Mouse (Mus musculus): ENCODE data around the gene Scyl2.
"Not testable (repeated sequence)": the region's sequence is repeated elsewhere in the genome, so short reads cannot be mapped to it uniquely, and the experiment has no call there.

The Scyl2 gene

DNA sequence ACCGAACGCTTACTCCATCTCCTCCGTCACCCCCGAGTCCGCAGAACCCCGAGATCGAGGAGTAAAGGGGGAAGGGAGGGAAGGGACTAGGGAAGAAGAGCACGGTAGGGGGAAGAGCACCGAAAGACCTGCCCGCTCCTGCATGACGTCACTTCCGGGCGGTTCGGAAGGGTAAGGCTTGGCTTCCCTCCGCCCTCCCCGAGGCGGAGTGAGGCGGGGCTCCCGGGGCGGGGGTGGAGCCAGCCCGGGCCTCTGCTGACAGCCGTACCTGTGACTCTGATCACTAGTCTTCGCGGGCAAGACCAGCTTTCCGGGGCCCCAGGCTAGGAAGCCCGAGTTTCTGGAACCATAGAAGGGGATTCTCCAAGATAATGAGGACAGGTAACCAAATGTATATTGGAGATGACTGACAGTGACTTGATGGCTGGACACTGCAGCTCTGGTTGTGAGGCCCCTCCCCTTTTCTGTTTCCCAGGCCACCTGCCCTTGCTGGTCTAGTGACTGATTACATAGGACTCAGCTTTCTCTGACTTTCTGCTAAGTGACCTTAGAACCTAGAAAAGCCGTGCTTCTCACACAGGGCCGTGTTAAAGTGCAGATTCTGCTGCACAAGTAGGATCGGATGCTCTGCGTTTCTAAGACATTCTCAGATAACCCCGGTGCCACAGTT is at the start of gene Scyl2:
Gene Scyl2 (minus strand): TSS at position 147 of the 670 bp plus-strand sequence.
- in situ Hi-C loops (cut with MboI; ENCODE audit: unreplicated experiment in 2 of 2), result no loop called here

GRCm38 (mm10) chr10:89732001-89732794 is 46.1 kb upstream of the Scyl2 start, which contains the start of gene Actr6:
Actr6 (minus strand) TSS chr10:89732295.
- in situ Hi-C loops (cut with MboI; ENCODE audit: unreplicated experiment in 2 of 2), result loop anchor here in 1 of 2 experiments (25.0 kb wide), 1 partner anchor 1455 kb away; the partner anchor contains the start of gene Tmpo

- in situ Hi-C loops (cut with MboI; ENCODE audit: unreplicated experiment in 2 of 2), result loop anchor here in 1 of 2 experiments (25.0 kb wide), 1 partner anchor 1456 kb away; the partner anchor contains the start of gene Tmpo
Measured at GRCm38 (mm10) chr10:89731341-89731740, 45.3 kb upstream of the Scyl2 start.

- in situ Hi-C loops (cut with MboI; ENCODE audit: unreplicated experiment in 2 of 2), result loop anchor here in 1 of 2 experiments (25.0 kb wide), 1 partner anchor 1457 kb away; the partner anchor contains the start of gene Tmpo
Measured at GRCm38 (mm10) chr10:89730386-89730785, 44.3 kb upstream of the Scyl2 start.

- in situ Hi-C loops (cut with MboI; ENCODE audit: unreplicated experiment in 2 of 2), result no loop called here
Measured at GRCm38 (mm10) chr10:89722247-89723195, 36.4 kb upstream of the Scyl2 start.

GRCm38 (mm10) chr10:89720796-89721195 is 34.7 kb upstream of the Scyl2 start:
- in situ Hi-C loops (cut with MboI; ENCODE audit: unreplicated experiment in 2 of 2), result no loop called here

DNA sequence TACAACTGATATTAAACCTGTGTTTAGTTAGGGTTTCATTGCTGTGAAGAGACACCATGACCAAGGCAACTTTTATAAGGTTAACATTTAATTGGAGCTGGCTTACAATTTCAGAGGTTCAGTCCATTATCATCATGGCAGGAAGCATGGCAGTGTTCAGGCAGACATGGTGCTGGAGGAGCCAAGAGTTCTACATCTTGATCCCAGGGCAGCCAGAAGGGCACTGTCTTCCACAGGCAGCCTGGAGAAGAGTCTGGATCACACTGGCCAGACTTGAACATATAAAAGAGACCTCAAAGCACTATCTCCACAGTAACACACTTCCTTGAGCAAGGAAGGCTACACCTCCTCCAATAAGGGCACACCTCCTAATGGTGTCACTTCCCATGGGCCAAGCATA is 34.2 kb upstream of the Scyl2 start:
- in situ Hi-C loops (cut with MboI; ENCODE audit: unreplicated experiment in 2 of 2), result no loop called here

- in situ Hi-C loops (cut with MboI; ENCODE audit: unreplicated experiment in 2 of 2), result no loop called here
Measured at GRCm38 (mm10) chr10:89714910-89715309, 28.8 kb upstream of the Scyl2 start.

DNA sequence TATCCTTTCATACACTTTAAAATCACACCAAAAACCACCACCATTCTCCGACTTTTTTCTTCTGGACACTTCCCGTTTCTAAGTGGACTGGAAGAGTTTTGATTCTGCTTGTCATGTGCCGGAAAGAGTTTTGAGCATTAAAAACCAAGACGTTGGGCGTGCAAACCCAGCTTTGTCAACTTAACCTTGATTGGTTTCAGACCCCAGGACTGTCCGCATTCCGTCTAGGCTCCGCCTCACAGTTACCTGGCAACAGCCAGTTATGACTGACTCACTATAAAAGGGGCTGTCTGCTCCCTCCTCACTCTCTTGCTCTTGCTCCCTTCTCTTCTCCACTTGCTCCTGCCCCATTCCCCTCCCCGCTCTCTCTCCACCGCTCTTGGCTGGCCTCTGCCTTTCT is 22.6 kb upstream of the Scyl2 start:
- in situ Hi-C loops (cut with MboI; ENCODE audit: unreplicated experiment in 2 of 2), result no loop called here

DNA sequence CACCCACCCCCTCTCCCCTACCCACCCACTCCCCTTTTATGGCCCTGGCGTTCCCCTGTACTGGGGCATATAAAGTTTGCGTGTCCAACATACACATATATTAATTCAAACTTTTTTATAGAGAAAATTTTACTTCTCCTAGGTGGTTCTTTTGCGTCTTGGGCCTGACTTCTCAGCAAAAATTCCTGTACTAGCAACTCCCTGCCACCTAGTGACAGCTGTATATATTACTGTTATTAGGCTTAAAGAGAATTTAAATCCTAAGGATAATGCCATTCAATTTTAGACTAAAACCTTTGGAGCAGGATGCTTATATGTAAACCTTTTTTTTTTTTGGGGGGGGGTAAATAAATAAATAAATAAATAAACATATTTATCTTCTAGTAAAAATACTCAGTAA is 21.3 kb upstream of the Scyl2 start:
- in situ Hi-C loops (cut with MboI; ENCODE audit: unreplicated experiment in 2 of 2), result no loop called here

DNA sequence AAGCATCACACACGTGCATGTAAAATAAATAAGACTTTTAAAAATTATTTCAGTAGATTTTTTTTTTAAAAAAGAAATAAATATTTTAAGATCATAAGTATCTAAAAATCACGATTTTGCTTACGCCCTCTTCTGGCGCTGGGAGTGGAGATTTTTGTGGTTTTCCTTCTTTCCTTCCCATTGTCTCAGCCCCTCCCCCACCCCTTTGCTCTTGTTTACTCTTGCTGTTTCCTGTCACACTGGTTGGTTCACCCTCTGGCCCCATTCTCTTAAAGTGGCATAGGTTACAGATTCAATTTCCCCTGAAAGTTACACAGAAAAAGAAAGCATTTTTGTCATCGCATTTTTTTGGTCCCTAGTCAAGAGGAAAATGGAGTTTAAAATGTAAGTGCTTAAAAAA is 17.0 kb upstream of the Scyl2 start:
- in situ Hi-C loops (cut with MboI; ENCODE audit: unreplicated experiment in 2 of 2), result no loop called here

DNA sequence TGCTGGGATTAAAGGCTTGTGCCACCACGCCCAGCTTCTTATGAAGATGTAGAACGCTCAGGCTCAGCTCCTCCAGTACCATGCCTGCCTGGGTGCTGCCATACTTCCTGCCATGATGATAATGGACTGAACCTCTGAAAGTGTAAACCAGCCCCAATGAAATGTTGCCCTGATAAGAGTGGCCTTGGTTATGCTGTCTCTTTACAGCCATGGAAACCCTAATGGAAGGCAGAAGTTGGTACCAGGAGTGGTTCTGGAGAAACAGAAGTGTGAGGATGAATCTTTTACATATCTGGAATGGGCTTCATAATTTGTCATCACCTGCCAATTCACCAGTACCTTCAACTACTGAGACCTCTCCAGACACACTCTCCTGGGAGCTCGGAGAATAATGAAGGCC is 11.9 kb upstream of the Scyl2 start:
- in situ Hi-C loops (cut with MboI; ENCODE audit: unreplicated experiment in 2 of 2), result no loop called here

DNA sequence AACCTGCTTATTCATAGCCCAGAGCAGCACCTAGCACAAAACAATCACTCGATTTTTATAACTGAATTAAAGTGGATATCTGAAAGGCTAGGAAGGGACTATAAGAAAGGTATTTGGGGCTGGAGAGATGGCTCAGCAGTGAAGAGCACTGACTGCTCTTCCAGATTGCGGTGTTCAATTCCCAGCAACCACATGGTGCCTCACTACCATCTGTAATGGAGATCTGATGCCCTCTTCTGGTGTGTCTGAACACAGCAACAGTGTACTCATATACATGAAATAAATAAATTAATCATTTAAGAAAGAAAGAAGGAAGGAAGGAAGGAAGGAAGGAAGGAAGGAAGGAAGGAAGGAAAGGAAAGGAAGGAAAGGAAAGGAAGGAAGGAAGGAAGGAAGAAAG is 10.2 kb upstream of the Scyl2 start:
- in situ Hi-C loops (cut with MboI; ENCODE audit: unreplicated experiment in 2 of 2), result not testable (repeated sequence)

- in situ Hi-C loops (cut with MboI; ENCODE audit: unreplicated experiment in 2 of 2), result no loop called here
Measured at GRCm38 (mm10) chr10:89695194-89695911, 9.3 kb upstream of the Scyl2 start.

- in situ Hi-C loops (cut with MboI; ENCODE audit: unreplicated experiment in 2 of 2), result no loop called here
Measured at GRCm38 (mm10) chr10:89690021-89690420, 3.9 kb upstream of the Scyl2 start.

DNA sequence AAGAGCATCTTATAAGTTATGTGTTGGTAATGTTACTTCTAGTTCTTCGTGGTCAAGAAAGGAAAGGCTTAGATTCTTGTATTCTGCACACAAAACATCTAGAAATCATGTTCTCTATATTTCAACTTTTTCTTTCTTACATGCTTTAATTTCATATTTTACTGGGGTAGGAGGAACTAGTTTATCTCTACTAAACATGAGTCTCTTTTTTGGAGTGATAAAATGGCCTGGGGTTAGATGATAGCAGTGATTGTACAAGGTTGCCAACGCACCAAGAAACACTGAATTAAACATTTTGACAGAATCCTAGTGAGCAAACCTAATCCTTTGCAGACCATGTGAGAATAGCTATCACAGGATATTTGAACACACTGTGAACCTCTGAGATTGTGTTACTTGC is 1.4 kb upstream of the Scyl2 start:
- in situ Hi-C loops (cut with MboI; ENCODE audit: unreplicated experiment in 2 of 2), result no loop called here

GRCm38 (mm10) chr10:89685391-89686138 is 520 bp downstream of the Scyl2 start:
- in situ Hi-C loops (cut with MboI; ENCODE audit: unreplicated experiment in 2 of 2), result no loop called here

DNA sequence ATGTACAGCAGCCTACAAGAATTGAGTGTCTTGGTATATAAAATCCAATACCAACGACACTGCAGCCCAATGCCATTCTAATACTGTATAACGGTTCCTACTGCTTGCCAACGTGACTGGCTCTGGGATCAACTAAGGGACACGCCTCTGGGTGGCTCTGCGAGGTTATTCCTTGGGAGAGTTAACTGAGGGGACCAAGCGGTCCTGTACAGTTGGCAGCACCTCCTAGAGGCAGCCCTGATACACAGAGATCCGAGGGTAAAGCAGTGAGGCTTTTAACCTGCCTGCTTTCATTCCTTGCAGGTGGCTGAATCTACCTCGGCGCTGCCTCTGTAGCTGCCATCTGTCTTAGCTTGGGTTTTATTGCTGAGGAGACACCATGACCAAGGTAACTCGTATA is 3.1 kb downstream of the Scyl2 start:
- in situ Hi-C loops (cut with MboI; ENCODE audit: unreplicated experiment in 2 of 2), result no loop called here

GRCm38 (mm10) chr10:89682157-89682556 is 3.9 kb downstream of the Scyl2 start:
- in situ Hi-C loops (cut with MboI; ENCODE audit: unreplicated experiment in 2 of 2), result no loop called here
